Mouse (Mus musculus): ENCODE data around the gene Dab2ip. TPM values are rescaled to one million over a fixed set of nuclear protein-coding genes. Genes with fewer than 3 reads are reported as not detected.

Dab2ip gene
- polyA plus RNA-seq (2016; fragmentation: Nextera tagmentation; extraction: Ambion mirVana) = 65.7 and 77.7 TPM in 2 replicates

DNA sequence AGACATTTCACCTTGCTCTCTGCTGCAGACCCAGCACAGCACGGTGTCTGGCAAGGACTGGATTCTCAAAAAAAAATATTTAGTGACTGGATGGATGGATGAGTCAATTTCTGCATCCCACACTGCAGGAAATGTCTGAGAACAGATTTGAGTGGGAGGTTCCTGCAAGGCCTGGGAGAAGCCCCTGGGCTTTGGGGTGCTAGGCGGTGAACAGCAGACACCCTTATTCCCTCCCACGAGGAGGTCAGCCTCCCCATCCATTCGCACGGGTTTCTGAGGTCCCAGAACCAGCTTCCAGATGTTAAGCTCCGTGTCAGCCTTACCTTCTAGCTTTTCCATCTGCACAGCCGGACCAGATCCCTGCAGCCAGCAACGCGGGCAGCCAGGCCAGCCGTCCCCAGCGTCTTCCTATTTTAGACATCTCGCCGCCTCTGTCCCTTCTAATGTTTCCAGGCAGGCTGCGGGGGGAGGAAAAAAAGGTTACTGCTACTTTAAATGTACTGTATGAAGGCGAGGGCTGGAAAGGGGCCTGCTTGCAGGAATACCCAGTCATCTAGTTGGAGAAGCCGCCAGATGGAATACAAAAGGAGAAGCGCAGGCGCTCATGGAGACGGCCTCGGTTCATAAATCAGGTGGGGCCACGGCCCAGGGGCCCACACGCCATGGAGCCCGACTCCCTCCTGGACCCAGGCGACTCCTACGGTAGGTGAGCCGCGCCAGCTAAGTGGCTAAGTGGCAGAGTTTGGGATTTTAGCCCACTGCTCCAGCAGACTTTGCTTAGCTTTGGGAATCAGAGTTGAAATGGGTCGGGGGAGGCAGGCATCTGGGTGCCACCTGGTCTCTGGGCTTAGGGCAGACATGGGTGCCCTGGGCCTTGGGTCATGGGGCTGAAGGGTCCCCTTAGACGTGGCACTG lies at the start of gene Dab2ip:
TSS of gene Dab2ip (plus strand) at position 356 of the 915 bp plus-strand sequence.
- Histone ChIP-seq H3K36me3 (no peaks in the 10 kb centered on the region), H3K27me3 (replicated peaks) (no peaks in the 10 kb centered on the region), H3K9ac (0 out of 2 replicates have a peak within 1 kb of the TSS, but pooled peaks have one; percentile 14), H3K4me2 (replicated peaks) (peak within 1 kb of the TSS; percentile 36), H3K27ac (no peak within 1 kb of the TSS), H3K4me1 (peaks cover 24% of the 10 kb centered on the region), H3K4me3 (no peak within 1 kb of the TSS), H3K9me3 (no peaks in the 10 kb centered on the region)
- ATAC-seq (ENCODE audit: low FRiP score, low read depth) = peak; percentile 67
- 45% methylated on average over 29 of the region's 29 CpGs for WGBS

DNA sequence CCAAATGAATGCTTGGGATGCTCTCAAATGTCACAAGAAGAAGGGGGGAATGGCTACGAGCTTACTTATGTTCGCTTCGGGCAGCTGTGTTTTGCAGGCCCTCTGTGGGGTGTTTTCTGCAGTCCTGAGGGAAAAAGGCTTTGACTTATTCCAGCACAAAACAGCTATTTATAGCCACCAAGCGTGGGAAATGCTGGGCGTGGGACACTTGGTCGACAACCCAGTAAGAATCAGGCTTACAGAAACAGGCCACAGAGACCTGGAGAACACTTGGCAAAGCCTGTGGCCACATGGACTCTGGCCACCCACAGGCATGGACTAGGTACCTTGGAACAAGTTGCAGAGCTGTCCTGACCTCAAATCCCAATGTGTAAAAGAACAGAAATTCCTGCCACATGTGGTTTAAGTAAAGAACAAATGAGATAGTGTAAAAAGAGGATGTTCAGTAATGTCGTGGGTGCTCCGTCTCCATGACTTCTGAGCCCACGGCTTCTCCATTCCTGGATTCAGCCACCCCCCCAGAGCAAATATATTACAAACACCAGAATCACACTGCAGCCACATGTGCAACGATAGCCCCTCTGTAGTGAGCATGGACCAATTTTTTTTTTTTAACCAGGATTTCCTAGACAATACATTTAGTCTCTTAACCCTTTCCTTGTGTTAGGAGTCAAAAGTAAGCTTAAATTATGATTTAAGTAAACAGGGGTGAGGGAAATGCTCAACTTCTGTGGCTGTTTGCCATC lies 49.3 kb upstream of the Dab2ip start:
- 47% methylated on average over 10 of the region's 10 CpGs for WGBS
- Histone ChIP-seq H3K4me2 (replicated peaks) (no peak overlapping the region), H3K4me1 (peaks cover 27% of the 10 kb centered on the region), H3K9me3 (no peaks in the 10 kb centered on the region), H3K9ac (no peak overlapping the region), H3K36me3 (no peaks in the 10 kb centered on the region), H3K4me3 (no peak overlapping the region), H3K27me3 (replicated peaks) (no peaks in the 10 kb centered on the region), H3K27ac (no peak overlapping the region)
- no peak for ATAC-seq (ENCODE audit: low FRiP score, low read depth)

DNA sequence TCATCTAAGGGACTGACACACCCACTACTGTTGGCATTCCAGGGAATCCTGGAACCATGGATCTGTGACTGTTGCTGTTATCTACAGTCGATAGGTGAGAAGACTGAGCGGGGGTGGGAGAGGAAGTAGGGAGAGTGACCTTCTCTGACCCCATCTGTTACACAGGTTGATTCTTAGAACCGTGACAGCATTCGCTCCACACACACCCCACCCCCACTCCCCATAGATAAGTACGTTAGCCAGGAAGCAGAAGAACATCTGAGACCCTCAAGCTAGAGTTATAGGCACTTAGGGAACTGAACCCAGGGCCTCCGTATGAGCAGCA lies 48.8 kb upstream of the Dab2ip start:
- Histone ChIP-seq H3K36me3 (no peaks in the 10 kb centered on the region), H3K9ac (no peak overlapping the region), H3K4me2 (replicated peaks) (no peak overlapping the region), H3K4me1 (peaks cover 33% of the 10 kb centered on the region), H3K4me3 (no peak overlapping the region), H3K9me3 (no peaks in the 10 kb centered on the region), H3K27me3 (replicated peaks) (no peaks in the 10 kb centered on the region), H3K27ac (no peak overlapping the region)
- ATAC-seq (ENCODE audit: low FRiP score, low read depth) = no peak
- WGBS = 46% methylated on average over 6 of the region's 6 CpGs

DNA sequence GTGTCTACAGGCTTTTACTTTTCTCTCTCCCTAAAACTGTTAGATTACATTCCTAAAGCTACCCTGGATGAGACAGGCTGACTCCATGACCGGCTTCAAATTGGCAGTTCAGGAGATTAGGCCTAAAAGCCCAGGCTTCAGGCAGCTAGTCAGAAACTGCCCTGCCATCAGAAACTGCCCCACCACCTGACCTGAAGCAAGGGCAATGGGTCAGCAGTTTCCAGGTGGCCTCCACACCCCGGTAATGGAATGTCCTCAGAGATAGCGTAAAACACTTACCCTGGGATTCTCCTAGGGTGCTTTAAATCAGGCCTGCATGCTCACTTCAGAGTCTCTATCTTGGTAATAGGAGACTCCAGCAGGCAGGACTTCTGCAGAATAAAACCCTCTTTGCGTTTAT lies 48.2 kb upstream of the Dab2ip start:
- Histone ChIP-seq H3K4me3 (no peak overlapping the region), H3K4me1 (peaks cover 37% of the 10 kb centered on the region), H3K9me3 (no peaks in the 10 kb centered on the region), H3K36me3 (no peaks in the 10 kb centered on the region), H3K27me3 (replicated peaks) (no peaks in the 10 kb centered on the region), H3K4me2 (replicated peaks) (no peak overlapping the region), H3K27ac (no peak overlapping the region), H3K9ac (no peak overlapping the region)
- no peak for ATAC-seq (ENCODE audit: low FRiP score, low read depth)
- 58% methylated on average over 4 of the region's 4 CpGs for WGBS

DNA sequence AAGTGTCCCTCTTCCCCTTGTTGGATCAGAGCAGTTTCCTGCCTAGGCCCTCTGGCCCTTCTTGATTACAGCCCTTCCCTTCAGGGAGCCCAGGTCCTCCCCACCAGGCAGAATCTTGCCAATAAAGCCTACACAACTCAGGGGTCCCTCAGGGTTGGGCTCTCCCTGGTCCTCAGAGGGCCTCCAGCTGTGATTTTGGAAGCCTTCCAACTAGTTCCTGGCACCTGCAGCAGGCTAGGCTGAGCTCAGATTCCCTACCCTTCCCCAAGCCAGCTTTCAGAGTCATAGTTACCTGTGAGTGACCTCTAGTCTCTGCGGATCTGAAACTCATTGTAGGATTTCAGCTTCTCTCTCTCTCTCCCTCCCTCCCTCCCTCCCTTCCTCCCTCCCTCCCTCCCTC lies 47.1 kb upstream of the Dab2ip start:
- Histone ChIP-seq H3K9ac (no peak overlapping the region), H3K36me3 (no peaks in the 10 kb centered on the region), H3K4me2 (replicated peaks) (no peak overlapping the region), H3K4me1 (peaks cover 37% of the 10 kb centered on the region), H3K27me3 (replicated peaks) (no peaks in the 10 kb centered on the region), H3K4me3 (no peak overlapping the region), H3K9me3 (no peaks in the 10 kb centered on the region), H3K27ac (no peak overlapping the region)
- no peak for ATAC-seq (ENCODE audit: low FRiP score, low read depth)
- 53% methylated on average over 1 of the region's 1 CpGs for whole genome bisulfite sequencing

DNA sequence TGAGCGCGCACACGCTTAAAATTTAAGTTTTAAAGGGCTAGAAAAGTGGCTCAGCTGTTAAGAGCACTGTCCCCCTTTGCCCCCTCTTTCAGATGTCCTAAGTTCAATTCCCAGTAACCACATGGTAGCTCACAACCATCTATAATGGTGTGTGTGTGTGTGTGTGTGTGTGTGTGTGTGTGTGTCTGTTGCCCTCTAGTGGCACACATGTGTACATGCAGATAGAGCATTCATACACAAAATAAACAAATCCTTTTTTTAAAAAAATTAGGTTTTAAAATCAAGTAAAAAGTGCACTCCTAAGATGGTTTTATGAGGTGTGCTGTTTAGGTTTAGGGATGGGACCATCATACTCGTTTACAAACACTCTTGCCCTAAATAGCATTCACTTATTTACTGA lies 45.8 kb upstream of the Dab2ip start:
- H3K27me3 ChIP-seq (replicated peaks) = no peaks in the 10 kb centered on the region
- H3K36me3 ChIP-seq = no peaks in the 10 kb centered on the region
- H3K27ac ChIP-seq = no peak overlapping the region
- H3K9me3 ChIP-seq = no peaks in the 10 kb centered on the region
- peaks cover 32% of the 10 kb centered on the region for H3K4me1 ChIP-seq
- H3K4me3 ChIP-seq = no peak overlapping the region
- no peak for ATAC-seq (ENCODE audit: low FRiP score, low read depth)
- no peak overlapping the region for H3K4me2 ChIP-seq (replicated peaks)
- WGBS = 96% methylated on average over 4 of the region's 4 CpGs
- H3K9ac ChIP-seq = no peak overlapping the region

DNA sequence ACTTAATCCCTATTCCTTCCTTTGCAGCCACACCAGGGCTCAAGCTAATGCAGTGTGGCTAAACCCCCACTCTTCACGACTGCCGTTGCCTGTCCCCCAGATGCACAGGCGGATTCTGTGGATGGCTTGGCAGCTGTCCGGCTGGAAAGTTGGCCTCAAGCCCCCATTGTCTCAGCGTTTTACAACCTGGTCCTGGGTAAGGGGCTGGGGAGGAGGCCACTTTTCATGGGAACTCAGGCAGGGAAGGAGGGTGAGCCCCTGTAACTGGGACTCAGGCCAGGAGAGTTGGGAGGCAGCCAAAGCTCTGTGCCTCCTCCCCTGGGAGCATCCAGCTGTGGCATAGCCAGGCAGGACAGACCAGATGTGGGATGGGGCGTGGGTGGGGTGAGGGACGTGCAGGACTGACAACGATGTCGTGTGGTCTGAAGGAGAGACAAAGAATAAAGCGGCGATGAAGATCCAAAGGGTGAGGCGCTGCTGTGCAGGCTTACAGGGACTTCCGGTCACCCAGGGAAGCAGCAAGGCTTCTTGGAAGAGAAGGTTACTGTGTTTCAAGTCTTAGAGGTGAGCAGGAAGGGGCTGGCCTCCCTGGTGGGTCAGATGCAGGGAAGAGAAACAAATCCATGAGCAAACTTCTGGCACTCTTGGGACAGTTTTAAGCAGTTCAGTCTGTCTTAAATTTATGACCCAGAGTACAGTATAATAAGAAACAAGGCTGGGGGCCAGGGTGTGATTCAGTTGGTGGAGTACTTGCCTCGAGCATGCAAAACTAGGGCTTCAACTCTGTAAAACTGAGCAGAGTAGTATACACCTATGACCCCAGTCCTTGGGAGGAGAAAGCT lies 43.8 kb upstream of the Dab2ip start:
- H3K4me3 ChIP-seq = no peak overlapping the region
- 36% methylated on average over 14 of the region's 14 CpGs for WGBS
- peak; percentile 65 for ATAC-seq (ENCODE audit: low FRiP score, low read depth)
- H3K9me3 ChIP-seq = peaks cover 4% of the 10 kb centered on the region; the same call in 1 of the 2 replicates
- H3K36me3 ChIP-seq = no peaks in the 10 kb centered on the region
- H3K9ac ChIP-seq = no peak overlapping the region
- H3K4me1 ChIP-seq = peaks cover 23% of the 10 kb centered on the region
- no peak overlapping the region for H3K27ac ChIP-seq
- H3K27me3 ChIP-seq (replicated peaks) = no peaks in the 10 kb centered on the region
- H3K4me2 ChIP-seq (replicated peaks) = no peak overlapping the region; the same call in 1 of the 2 replicates

DNA sequence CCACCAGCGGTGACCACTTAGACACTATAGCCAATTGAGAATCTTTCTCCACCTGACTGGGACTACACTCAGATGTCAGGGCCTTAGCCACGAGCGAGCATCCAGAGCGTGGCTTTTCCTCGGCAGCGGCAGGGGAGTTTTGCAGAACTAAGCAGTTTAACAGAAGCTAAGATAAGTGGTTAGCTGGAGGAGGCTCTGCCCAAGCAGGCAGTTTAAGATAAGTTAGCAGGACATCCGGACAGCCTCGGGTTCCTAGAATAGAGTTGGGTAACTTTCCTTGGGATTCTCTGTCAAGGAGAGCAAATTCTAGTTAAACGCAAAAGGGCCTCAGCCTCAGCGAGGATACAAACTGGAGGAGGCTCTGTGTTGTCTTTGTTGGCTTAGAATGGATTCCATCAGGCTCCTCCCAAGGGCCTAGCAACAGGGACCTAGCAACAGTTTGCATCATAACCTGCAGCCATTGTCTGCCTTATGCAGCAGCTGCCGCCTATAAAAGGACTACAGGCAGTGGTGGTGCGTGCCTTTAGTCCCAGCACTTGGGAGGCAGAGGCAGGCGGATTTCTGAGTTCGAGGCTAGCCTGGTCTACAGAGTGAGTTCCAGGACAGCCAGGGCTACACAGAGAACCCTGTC lies 31.3 kb upstream of the Dab2ip start:
- Histone ChIP-seq H3K27me3 (replicated peaks) (no peaks in the 10 kb centered on the region), H3K4me3 (no peak overlapping the region), H3K36me3 (no peaks in the 10 kb centered on the region), H3K4me1 (no peaks in the 10 kb centered on the region), H3K4me2 (replicated peaks) (no peak overlapping the region), H3K9ac (no peak overlapping the region), H3K9me3 (no peaks in the 10 kb centered on the region), H3K27ac (no peak overlapping the region)
- WGBS = 87% methylated on average over 14 of the region's 14 CpGs
- ATAC-seq (ENCODE audit: low FRiP score, low read depth) = no peak

DNA sequence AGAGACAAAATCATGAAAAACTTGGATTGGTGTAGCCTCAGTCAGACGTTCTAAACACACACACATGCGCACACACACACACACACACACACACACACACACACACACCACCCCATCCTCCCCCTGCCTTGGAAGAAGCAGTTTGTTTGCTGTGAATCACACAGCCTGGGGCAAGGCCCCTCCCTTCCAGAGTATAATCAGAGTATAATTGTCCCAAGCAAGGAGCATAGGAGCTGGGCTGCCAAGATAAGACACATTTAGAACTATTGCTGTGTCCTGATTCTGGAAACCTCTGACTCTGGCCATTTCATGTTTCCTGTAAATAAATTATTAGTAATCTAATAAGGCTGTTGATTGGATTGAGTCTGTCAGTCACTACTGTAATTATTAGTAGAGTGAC lies 29.0 kb upstream of the Dab2ip start:
- ATAC-seq (ENCODE audit: low FRiP score, low read depth) = no peak
- Histone ChIP-seq H3K36me3 (no peaks in the 10 kb centered on the region), H3K4me1 (no peaks in the 10 kb centered on the region), H3K27me3 (replicated peaks) (no peaks in the 10 kb centered on the region), H3K9ac (no peak overlapping the region), H3K9me3 (no peaks in the 10 kb centered on the region), H3K4me3 (no peak overlapping the region), H3K4me2 (replicated peaks) (no peak overlapping the region), H3K27ac (no peak overlapping the region)
- 89% methylated on average over 2 of the region's 2 CpGs for WGBS

DNA sequence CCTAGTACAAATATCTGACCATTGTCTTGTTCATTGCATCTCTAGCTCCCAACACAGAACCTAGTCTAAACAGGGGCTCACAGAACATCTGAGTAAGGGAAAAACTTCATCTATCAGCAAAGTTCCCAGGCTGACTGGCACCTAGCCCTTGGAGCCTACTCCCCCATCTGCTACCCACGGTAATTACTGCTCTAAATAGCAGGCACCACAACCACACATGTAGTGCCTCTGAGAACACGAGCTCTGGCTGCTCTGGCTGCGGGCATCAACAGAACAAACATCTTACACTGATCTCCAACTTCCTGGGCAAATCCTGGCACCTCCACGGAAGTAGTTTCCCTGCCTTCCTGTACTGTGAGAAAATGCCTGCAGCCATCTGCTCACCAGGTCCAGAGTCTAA lies 28.2 kb upstream of the Dab2ip start:
- no peak overlapping the region for H3K4me3 ChIP-seq
- no peaks in the 10 kb centered on the region for H3K36me3 ChIP-seq
- no peak overlapping the region for H3K4me2 ChIP-seq (replicated peaks)
- no peak overlapping the region for H3K27ac ChIP-seq
- no peak for ATAC-seq (ENCODE audit: low FRiP score, low read depth)
- no peaks in the 10 kb centered on the region for H3K4me1 ChIP-seq
- no peak overlapping the region for H3K9ac ChIP-seq
- no peaks in the 10 kb centered on the region for H3K27me3 ChIP-seq (replicated peaks)
- 75% methylated on average over 4 of the region's 4 CpGs for WGBS
- no peaks in the 10 kb centered on the region for H3K9me3 ChIP-seq

DNA sequence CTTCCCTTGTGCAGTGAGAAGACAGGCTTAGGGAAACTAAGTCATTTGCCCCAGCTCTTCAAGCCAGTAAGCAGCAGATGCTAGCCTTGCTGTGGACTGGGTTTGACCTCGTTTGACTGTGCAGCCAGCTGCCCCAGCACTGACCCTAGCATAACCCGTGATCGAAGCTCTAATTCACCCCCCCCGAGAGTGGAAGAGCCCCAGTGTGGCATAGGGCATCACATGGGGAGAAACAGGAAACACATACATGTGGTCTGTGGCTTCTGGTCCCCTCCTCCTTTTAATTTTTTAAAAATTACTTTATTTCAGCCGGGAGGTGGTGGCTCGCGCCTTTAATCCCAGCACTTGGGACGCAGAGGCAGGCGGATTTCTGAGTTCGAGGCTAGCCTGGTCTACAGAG lies 27.3 kb upstream of the Dab2ip start:
- ATAC-seq (ENCODE audit: low FRiP score, low read depth) = no peak
- H3K27ac ChIP-seq = no peak overlapping the region
- H3K4me1 ChIP-seq = no peaks in the 10 kb centered on the region
- WGBS = 85% methylated on average over 10 of the region's 10 CpGs
- no peak overlapping the region for H3K9ac ChIP-seq
- H3K27me3 ChIP-seq (replicated peaks) = no peaks in the 10 kb centered on the region
- H3K4me3 ChIP-seq = no peak overlapping the region
- no peaks in the 10 kb centered on the region for H3K36me3 ChIP-seq
- no peak overlapping the region for H3K4me2 ChIP-seq (replicated peaks)
- no peaks in the 10 kb centered on the region for H3K9me3 ChIP-seq

Data from neural tube, embryonic 12.5 days (tissue).